Mouse (Mus musculus) lung, embryonic 15.5 days (tissue): ENCODE data around the gene Exoc3l4. TPM values are rescaled to one million over a fixed set of nuclear protein-coding genes. Genes with fewer than 3 reads are reported as not detected.

Source experiments
- ATAC-seq: fragments of 200-750 bp; cut with Nextera tagmentation; 2 replicates; pipeline ENCODE4 v1.8.0; 2017; ENCODE audit warnings: moderate number of reproducible peaks, borderline replicate concordance; ENCODE audit not compliant: low FRiP score, low TSS enrichment; ENCODE audit errors: extremely low read depth
- H3K27ac ChIP-seq: fragments of 300-500 bp; sonication (generic); 2 replicates; pipeline ENCODE4 v1.5.1; 2015; ENCODE audit warnings: moderate library complexity, mild to moderate bottlenecking, inconsistent platforms
- H3K27me3 ChIP-seq: fragments of 300-500 bp; sonication (generic); 2 replicates; pipeline ENCODE4 v1.6.1; 2015; ENCODE audit warnings: inconsistent platforms
- H3K36me3 ChIP-seq: fragments of 300-500 bp; sonication (generic); 2 replicates; pipeline ENCODE4 v1.6.1; 2015; ENCODE audit warnings: inconsistent platforms
- H3K4me1 ChIP-seq: fragments of 300-500 bp; sonication (generic); 2 replicates; pipeline ENCODE4 v1.6.1; 2015; ENCODE audit warnings: inconsistent platforms
- H3K4me2 ChIP-seq: fragments of 300-500 bp; sonication (generic); 2 replicates; pipeline ENCODE4 v1.6.1; 2015; ENCODE audit warnings: inconsistent platforms, mild to moderate bottlenecking, moderate library complexity
- H3K4me3 ChIP-seq: fragments of 300-500 bp; sonication (generic); 2 replicates; pipeline ENCODE4 v1.5.1; 2015; ENCODE audit warnings: mild to moderate bottlenecking, inconsistent platforms
- H3K9ac ChIP-seq: fragments of 300-500 bp; sonication (generic); 2 replicates; pipeline ENCODE4 v1.6.1; 2015; ENCODE audit warnings: inconsistent platforms
- H3K9me3 ChIP-seq: fragments of 300-500 bp; sonication (generic); 2 replicates; pipeline ENCODE4 v1.6.1; 2016; ENCODE audit warnings: inconsistent platforms
- WGBS: fragments of 180-500 bp; shearing (Covaris S2); methylation state at CpG from one replicate; pipeline ENCODE4 v1.1.7; 2015; 5-methylcytosine and 5-hydroxymethylcytosine counted together
- polyA plus RNA-seq: library from polyadenylated mRNA; unstranded; fragments of >200 nt; fragmentation: Nextera tagmentation; extraction: Ambion mirVana; gene quantifications from 2 replicates; pipeline ENCODE4 v1.2.1, GENCODE M21; 2015

Exoc3l4 gene
- polyA plus RNA-seq, 1 experiment from 2014 or later = 13.5 TPM

GRCm38 (mm10) chr12:111412581-111413284, 4.1 kb upstream of the Exoc3l4 start:
- Histone ChIP-seq H3K36me3 (no peaks in the 10 kb centered on the region), H3K9ac (peak overlapping the region; percentile 25; the same call in 1 of the 2 replicates), H3K9me3 (no peaks in the 10 kb centered on the region), H3K4me2 (peak overlapping the region; percentile 58), H3K4me1 (peaks cover 34% of the 10 kb centered on the region), H3K4me3 (peak overlapping the region; percentile 34), H3K27me3 (peaks cover 18% of the 10 kb centered on the region; the same call in 1 of the 2 replicates), H3K27ac (peak overlapping the region; percentile 51)
- ATAC-seq = peak; percentile 7; the same call in 1 of the 2 replicates
- WGBS = 20% methylated on average over 12 of the region's 12 CpGs

GRCm38 (mm10) chr12:111413300-111413699, 3.5 kb upstream of the Exoc3l4 start:
- peak overlapping the region; percentile 58 for H3K4me2 ChIP-seq

GRCm38 (mm10) chr12:111419918-111420317, 3.1 kb downstream of the Exoc3l4 start:
- Histone ChIP-seq H3K9ac (no peak overlapping the region), H3K9me3 (no peaks in the 10 kb centered on the region), H3K36me3 (no peaks in the 10 kb centered on the region), H3K4me1 (peaks cover 44% of the 10 kb centered on the region), H3K4me3 (no peak overlapping the region), H3K27me3 (peaks cover 33% of the 10 kb centered on the region), H3K4me2 (no peak overlapping the region), H3K27ac (no peak overlapping the region)
- 78% methylated on average over 5 of the region's 5 CpGs for WGBS
- ATAC-seq = no peak

More at GRCm38 (mm10) chr12:111413300-111413699, 3.5 kb upstream of the Exoc3l4 start:
- peak overlapping the region; percentile 51 for H3K27ac ChIP-seq
- H3K4me1 ChIP-seq = peaks cover 39% of the 10 kb centered on the region
- under 1% methylated on average over 21 of the region's 21 CpGs for WGBS
- peak overlapping the region; percentile 25; the same call in 1 of the 2 replicates for H3K9ac ChIP-seq
- no peaks in the 10 kb centered on the region for H3K36me3 ChIP-seq
- ATAC-seq = peak; percentile 83
- H3K4me3 ChIP-seq = peak overlapping the region; percentile 34
- peaks cover 13% of the 10 kb centered on the region; the same call in 1 of the 2 replicates for H3K27me3 ChIP-seq
- no peaks in the 10 kb centered on the region for H3K9me3 ChIP-seq

GRCm38 (mm10) chr12:111420946-111421709, 4.3 kb downstream of the Exoc3l4 start:
- Histone ChIP-seq H3K9me3 (no peaks in the 10 kb centered on the region), H3K9ac (no peak overlapping the region), H3K27ac (peak overlapping the region; percentile 30; the same call in 1 of the 2 replicates), H3K4me3 (no peak overlapping the region; the same call in 1 of the 2 replicates), H3K4me1 (peaks cover 52% of the 10 kb centered on the region), H3K4me2 (no peak overlapping the region), H3K36me3 (no peaks in the 10 kb centered on the region), H3K27me3 (peaks cover 44% of the 10 kb centered on the region)
- WGBS = 19% methylated on average over 7 of the region's 7 CpGs
- ATAC-seq = peak; percentile 50

- no peak overlapping the region for H3K4me2 ChIP-seq
- peaks cover 58% of the 10 kb centered on the region for H3K27me3 ChIP-seq
- 70% methylated on average over 5 of the region's 5 CpGs for WGBS
- peaks cover 40% of the 10 kb centered on the region for H3K4me1 ChIP-seq
- no peak for ATAC-seq
- no peaks in the 10 kb centered on the region for H3K9me3 ChIP-seq
- no peak overlapping the region for H3K9ac ChIP-seq
- H3K4me3 ChIP-seq = no peak overlapping the region
- no peak overlapping the region for H3K27ac ChIP-seq
- no peaks in the 10 kb centered on the region for H3K36me3 ChIP-seq
Measured at GRCm38 (mm10) chr12:111422852-111423251, 6.0 kb downstream of the Exoc3l4 start.

GRCm38 (mm10) chr12:111423570-111424129, 6.8 kb downstream of the Exoc3l4 start:
- 0 out of 2 replicates have a peak overlapping the region, but pooled peaks have one; percentile 5 for H3K4me3 ChIP-seq
- H3K36me3 ChIP-seq = no peaks in the 10 kb centered on the region
- no peak overlapping the region for H3K27ac ChIP-seq
- WGBS = 11% methylated on average over 43 of the region's 43 CpGs
- no peak for ATAC-seq
- peaks cover 43% of the 10 kb centered on the region for H3K4me1 ChIP-seq
- no peaks in the 10 kb centered on the region for H3K9me3 ChIP-seq
- H3K9ac ChIP-seq = no peak overlapping the region
- peaks cover 66% of the 10 kb centered on the region for H3K27me3 ChIP-seq
- peak overlapping the region; percentile 41 for H3K4me2 ChIP-seq

- no peaks in the 10 kb centered on the region for H3K9me3 ChIP-seq
- H3K4me2 ChIP-seq = no peak overlapping the region
- H3K9ac ChIP-seq = no peak overlapping the region
- WGBS = 25% methylated on average over 9 of the region's 9 CpGs
- ATAC-seq = no peak
- peaks cover 52% of the 10 kb centered on the region for H3K4me1 ChIP-seq
- no peak overlapping the region for H3K27ac ChIP-seq
- peaks cover 75% of the 10 kb centered on the region for H3K27me3 ChIP-seq
- H3K4me3 ChIP-seq = no peak overlapping the region
- H3K36me3 ChIP-seq = no peaks in the 10 kb centered on the region
Measured at GRCm38 (mm10) chr12:111424547-111424946, 7.7 kb downstream of the Exoc3l4 start.

GRCm38 (mm10) chr12:111425258-111425657, 8.4 kb downstream of the Exoc3l4 start:
- no peak overlapping the region for H3K27ac ChIP-seq
- peaks cover 82% of the 10 kb centered on the region for H3K27me3 ChIP-seq
- H3K9ac ChIP-seq = no peak overlapping the region
- no peak for ATAC-seq
- WGBS = 2% methylated on average over 15 of the region's 15 CpGs
- no peak overlapping the region for H3K4me3 ChIP-seq
- H3K4me2 ChIP-seq = no peak overlapping the region; the same call in 1 of the 2 replicates
- no peaks in the 10 kb centered on the region for H3K36me3 ChIP-seq
- H3K9me3 ChIP-seq = no peaks in the 10 kb centered on the region
- H3K4me1 ChIP-seq = peaks cover 59% of the 10 kb centered on the region

- Histone ChIP-seq H3K9ac (no peak overlapping the region), H3K4me3 (no peak overlapping the region), H3K4me2 (no peak overlapping the region), H3K9me3 (no peaks in the 10 kb centered on the region), H3K4me1 (peaks cover 59% of the 10 kb centered on the region), H3K27me3 (peaks cover 88% of the 10 kb centered on the region), H3K36me3 (no peaks in the 10 kb centered on the region), H3K27ac (no peak overlapping the region)
- peak; percentile 9; the same call in 1 of the 2 replicates for ATAC-seq
- WGBS = 18% methylated on average over 29 of the region's 29 CpGs
Measured at GRCm38 (mm10) chr12:111425789-111426460, 9.1 kb downstream of the Exoc3l4 start.

- H3K4me1 ChIP-seq = peaks cover 60% of the 10 kb centered on the region
- no peak overlapping the region for H3K4me3 ChIP-seq
- no peak overlapping the region for H3K27ac ChIP-seq
- no peak for ATAC-seq
- H3K9ac ChIP-seq = no peak overlapping the region
- WGBS = 48% methylated on average over 12 of the region's 12 CpGs
- H3K4me2 ChIP-seq = no peak overlapping the region
- H3K36me3 ChIP-seq = no peaks in the 10 kb centered on the region
- peaks cover 84% of the 10 kb centered on the region for H3K27me3 ChIP-seq
- no peaks in the 10 kb centered on the region for H3K9me3 ChIP-seq
Measured at GRCm38 (mm10) chr12:111427438-111428113, 10.8 kb downstream of the Exoc3l4 start.

GRCm38 (mm10) chr12:111428364-111428763, 11.5 kb downstream of the Exoc3l4 start:
- Histone ChIP-seq H3K4me2 (peak overlapping the region; percentile 71; the same call in 1 of the 2 replicates), H3K4me1 (peaks cover 60% of the 10 kb centered on the region), H3K9ac (no peak overlapping the region), H3K27me3 (peaks cover 79% of the 10 kb centered on the region), H3K27ac (no peak overlapping the region), H3K4me3 (no peak overlapping the region), H3K36me3 (no peaks in the 10 kb centered on the region), H3K9me3 (no peaks in the 10 kb centered on the region)
- no peak for ATAC-seq
- WGBS = 30% methylated on average over 8 of the region's 8 CpGs
